Mouse (Mus musculus) cerebellum, adult 11 months (tissue): Measurements from ENCODE around the gene Zfp607a.
"Not testable (repeated sequence)": the region's sequence is repeated elsewhere in the genome, so short reads cannot be mapped to it uniquely, and the experiment has no call there.

Experiments
- DNase-seq: peaks from one replicate; pipeline ENCODE4 v3.0.0; 2022

Zfp607a gene

GRCm38 (mm10) chr7:27857227-27857626, at the start of gene Zfp607a:
Gene Zfp607a, plus strand, starts transcription at chr7:27857527.
- no peak for DNase-seq

GRCm38 (mm10) chr7:27818526-27819110, 38.7 kb upstream of the Zfp607a start:
- no peak for DNase-seq

- DNase-seq, result no peak
Measured at GRCm38 (mm10) chr7:27822611-27823010, 34.7 kb upstream of the Zfp607a start.

- no peak for DNase-seq
Measured at GRCm38 (mm10) chr7:27834131-27834530, 23.2 kb upstream of the Zfp607a start.

GRCm38 (mm10) chr7:27837896-27838295, 19.4 kb upstream of the Zfp607a start:
- DNase-seq, result no peak

- peak; percentile 77 for DNase-seq
Measured at GRCm38 (mm10) chr7:27838323-27839249, 18.7 kb upstream of the Zfp607a start, which contains the start of gene Zfp59. Gene Zfp59, plus strand, starts transcription at chr7:27838607.

- DNase-seq, result no peak
Measured at GRCm38 (mm10) chr7:27839596-27839995, 17.7 kb upstream of the Zfp607a start.

GRCm38 (mm10) chr7:27840104-27840503, 17.2 kb upstream of the Zfp607a start:
- DNase-seq, result no peak

- DNase-seq, result no peak
Measured at GRCm38 (mm10) chr7:27859301-27860251, 2.2 kb downstream of the Zfp607a start.

- no peak for DNase-seq
Measured at GRCm38 (mm10) chr7:27860396-27861235, 3.3 kb downstream of the Zfp607a start.

- DNase-seq, result not testable (repeated sequence)
Measured at GRCm38 (mm10) chr7:27862578-27862977, 5.3 kb downstream of the Zfp607a start.

GRCm38 (mm10) chr7:27881721-27882120, 24.4 kb downstream of the Zfp607a start:
- DNase-seq, result no peak

GRCm38 (mm10) chr7:27900601-27901000, 43.3 kb downstream of the Zfp607a start:
- no peak for DNase-seq

- DNase-seq, result no peak
Measured at GRCm38 (mm10) chr7:27905061-27905848, 47.9 kb downstream of the Zfp607a start.

GRCm38 (mm10) chr7:27910952-27911351, 53.6 kb downstream of the Zfp607a start:
- not testable (repeated sequence) for DNase-seq

GRCm38 (mm10) chr7:27927041-27927440, 69.7 kb downstream of the Zfp607a start:
- not testable (repeated sequence) for DNase-seq

GRCm38 (mm10) chr7:27928818-27929695, 71.7 kb downstream of the Zfp607a start, which contains the start of gene Zfp974:
Gene Zfp974, minus strand, starts transcription at chr7:27929460.
- peak; percentile 42 for DNase-seq
